Mouse (Mus musculus) c-Kit-positive CD71-positive TER-119-positive erythroid progenitor cells, embryonic 14.5 days (primary cell): ENCODE results near the gene Ces1e.
"Not testable (repeated sequence)": the region's sequence is repeated elsewhere in the genome, so short reads cannot be mapped to it uniquely, and the experiment has no call there.

Source experiments
- DNase-seq: peaks from one replicate; pipeline ENCODE4 v3.0.0-alpha.2; 2013; ENCODE audit warnings: low spot score

Gene Ces1e

DNA sequence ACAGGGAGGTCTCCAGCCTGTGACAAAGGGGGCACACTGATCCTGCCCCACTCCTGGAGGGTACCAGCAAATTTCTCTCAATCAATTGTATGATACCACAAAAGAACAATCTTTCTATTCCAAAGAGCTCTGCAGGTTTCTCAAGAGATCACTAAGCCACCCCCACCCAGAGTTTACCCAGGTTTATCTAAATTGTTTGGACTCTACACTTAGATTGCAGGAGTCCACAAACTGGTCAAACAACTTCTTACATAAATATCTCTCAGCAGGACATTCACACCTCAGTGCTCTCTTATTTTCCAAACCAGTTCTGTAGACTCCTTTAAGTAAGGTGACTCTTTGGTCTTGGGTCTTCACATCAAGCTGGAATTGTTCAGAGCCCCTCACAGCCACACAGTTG lies at the start of gene Ces1e:
Ces1e (minus strand) TSS at position 174 of the 400 bp plus-strand sequence.
- DNase-seq, result no peak

DNA sequence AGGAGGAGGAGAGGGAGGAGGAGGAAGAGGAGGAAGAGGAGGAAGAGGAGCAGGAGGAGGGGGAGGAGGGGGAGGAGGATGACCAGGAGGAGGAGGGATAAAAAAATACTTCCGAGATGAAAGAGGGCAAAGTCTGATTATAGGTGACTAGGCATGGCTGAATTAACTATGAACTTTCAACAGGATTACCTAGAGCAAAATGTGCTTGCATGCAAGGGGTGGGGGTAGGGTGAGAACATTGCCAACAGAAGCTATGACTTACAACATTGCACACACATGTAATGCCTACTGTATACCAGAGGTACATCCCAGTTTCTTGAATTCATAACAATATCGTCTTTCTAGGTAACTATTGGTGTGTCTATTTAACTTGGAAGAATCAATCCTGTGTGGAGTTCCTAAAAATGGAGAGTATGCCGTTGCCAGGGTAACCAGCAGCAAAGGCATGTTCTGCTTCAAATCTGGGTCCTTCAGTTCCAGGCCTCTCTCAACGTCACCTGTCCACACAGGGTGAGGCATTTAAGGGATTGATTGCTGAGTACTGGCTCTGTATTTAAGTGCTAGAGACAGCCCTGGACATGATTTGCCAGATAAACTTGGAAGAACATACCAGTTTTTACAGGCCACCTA lies 48.9 kb upstream of the Ces1e start:
- no peak for DNase-seq

DNA sequence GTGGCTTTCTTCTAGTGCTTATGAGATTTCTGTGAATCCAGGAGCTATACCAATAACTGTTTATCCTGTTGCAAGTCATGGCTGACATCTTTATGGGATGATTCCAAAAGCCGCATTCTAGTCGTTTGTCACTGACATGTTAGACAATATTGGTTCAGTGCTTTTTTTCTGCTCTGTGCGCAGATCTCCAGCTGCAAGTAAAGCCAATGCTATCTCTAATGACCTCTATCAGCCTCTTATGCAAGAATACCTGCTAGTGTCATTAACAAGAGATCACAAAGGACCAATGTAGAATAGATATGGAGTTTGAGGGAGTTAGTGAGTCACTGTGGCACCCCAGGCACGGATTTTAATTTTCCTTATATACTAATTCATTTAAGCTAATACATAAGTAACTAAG lies 45.2 kb upstream of the Ces1e start:
- no peak for DNase-seq

DNA sequence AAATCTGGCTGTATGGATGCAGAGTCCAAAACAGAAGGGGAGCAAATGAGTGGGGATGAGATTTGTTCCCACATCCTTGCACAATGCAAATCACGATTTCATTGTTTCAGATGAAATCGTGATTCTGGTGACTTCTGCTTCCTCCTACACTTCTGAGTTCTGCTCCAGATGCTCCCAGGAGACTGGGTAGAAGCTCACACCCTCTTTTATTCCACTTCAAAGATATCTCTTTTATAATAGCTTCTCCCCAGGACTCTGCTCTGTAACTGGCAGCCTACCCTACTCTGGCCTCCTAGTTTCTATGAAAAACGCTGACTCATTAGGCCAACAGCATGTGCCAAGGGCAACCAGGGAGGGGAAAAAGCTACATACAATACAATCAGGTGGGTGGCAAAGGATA lies 43.9 kb upstream of the Ces1e start:
- DNase-seq, result no peak

DNA sequence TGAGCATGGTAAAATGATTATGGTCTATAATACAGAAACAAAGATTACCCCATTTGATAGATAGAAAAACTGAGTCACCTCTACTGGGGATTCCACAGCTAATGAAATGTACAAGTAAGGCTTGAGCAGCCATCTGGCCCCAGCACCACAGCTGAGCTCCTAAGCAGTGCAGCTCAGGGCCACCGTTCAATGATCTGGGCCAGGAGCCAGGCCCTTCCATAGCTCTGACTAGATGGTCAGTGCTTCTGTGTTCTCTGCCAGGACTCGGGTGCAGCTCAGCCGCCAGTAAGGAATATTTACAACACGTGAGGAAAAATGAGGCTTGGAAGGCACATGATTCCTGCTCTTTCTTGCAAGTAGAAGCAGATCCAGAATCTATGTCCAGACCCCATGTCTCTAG lies 43.3 kb upstream of the Ces1e start:
- DNase-seq, result no peak

DNA sequence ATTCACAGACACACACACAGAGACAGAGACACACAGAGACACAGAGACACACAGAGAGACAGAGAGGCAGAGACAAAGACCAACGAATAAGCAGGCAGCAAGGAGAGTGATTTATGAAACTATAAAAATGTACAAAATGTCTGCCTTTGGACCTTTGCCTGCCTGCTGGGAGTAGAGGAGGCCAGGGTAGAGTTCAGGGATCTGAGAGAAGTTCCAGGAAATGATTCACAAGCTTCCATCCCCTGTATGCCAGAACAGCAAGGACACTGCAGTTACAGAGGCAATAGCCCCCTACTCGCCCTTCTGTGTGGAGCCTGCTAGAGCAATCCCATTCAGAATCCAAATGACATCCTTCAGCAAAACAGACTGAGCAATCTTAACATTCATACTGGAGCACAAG lies 32.0 kb upstream of the Ces1e start:
- DNase-seq, result no peak

DNA sequence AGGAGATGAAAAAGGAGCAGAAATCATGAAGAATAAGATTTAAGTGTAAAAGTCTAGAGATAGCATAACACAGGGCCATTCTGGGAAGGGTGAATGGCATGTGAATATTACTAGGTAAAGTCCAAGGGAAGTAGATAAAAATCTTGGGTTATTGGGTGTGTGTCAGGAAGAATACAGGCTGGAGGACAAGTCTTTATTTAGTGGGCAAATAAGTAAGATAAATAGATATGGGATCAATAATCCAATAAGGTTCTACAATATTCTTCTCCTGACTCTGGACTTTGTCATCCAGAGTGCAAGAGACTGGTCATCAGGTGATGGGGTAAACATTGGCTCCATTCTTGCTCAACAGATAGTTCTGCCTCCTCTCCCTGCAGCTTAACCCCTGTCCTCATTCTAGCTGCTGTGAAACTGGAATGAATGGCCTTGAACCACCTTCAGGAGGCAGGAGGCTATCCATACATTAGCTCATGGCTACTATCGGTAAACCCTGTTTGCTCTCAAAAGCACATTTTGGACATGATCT lies 23.0 kb upstream of the Ces1e start:
- DNase-seq, result no peak

DNA sequence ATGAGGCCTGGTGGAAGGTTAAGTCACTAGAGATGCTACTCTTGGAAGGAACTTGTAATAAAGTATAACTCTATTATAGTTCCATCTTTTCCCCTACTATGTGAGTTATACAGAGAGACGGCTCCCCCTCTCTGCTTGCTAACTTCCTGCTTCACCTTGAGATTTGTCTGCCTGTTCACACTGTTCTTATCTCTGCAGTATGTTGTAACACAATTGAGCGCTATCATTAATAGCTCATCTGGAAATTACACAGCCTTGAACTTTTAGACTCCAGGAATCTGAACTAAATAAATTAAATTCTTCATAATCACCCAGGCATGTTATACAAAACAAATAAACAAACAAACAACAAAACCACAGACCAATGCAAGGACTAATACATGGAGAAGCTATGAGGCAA lies 16.6 kb upstream of the Ces1e start:
- DNase-seq, result no peak

DNA sequence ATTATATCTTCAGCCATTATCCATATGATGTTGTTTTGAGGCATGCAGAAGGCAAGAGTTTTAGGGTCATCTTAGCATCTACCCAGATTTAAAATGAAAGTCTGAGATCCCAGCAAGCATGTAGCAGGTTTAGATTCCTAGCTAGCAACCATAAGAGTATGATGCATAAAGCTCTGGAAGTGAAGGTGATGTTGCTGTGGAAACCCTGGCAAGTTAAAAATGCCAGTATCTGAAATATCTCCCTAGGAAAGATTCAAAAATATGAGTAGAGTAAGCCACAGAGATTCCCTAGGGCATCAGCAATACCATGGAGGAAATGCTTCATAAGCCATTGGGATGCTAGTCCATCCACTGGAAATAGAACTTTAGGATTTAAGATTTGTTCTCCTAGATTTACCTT lies 10.5 kb upstream of the Ces1e start:
- DNase-seq, result no peak

DNA sequence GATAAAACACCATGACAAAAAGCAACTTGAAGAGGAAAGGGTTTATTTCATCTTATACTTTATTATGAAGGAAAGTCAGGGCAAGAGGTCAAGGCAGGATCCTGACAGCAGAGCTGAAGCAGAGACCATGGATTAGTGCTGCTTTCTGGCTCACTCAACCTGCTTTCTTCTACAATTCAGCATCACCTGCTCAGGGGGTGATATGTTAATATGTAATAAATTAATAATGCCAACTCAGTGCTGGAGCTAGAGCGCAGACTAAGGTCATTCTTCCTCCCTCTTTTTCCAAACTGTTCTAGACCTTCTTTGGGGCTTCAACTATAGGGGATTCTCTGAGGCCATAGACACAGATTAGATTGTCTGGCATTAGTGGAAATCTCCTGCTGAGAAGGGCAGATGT lies 6.3 kb upstream of the Ces1e start:
- DNase-seq, result no peak

DNA sequence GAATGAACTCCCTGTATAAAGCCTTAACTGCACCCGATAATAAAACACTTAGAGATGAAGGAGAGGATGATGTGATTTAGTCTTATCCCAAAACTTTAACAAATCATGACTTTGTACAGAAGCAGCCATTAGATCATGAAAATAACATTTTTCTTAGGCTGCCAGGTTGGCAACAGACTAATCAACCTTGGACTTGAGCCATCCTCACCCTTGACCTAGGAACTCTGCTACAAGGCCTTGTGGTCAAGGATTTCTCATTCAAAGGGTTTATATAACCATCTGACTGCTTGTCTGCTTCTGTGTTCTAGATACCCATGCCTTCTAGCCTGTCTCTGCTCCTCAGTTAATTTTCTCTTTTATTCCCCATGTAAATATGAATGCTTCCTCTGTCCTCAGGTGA lies 5.3 kb upstream of the Ces1e start:
- DNase-seq, result no peak

DNA sequence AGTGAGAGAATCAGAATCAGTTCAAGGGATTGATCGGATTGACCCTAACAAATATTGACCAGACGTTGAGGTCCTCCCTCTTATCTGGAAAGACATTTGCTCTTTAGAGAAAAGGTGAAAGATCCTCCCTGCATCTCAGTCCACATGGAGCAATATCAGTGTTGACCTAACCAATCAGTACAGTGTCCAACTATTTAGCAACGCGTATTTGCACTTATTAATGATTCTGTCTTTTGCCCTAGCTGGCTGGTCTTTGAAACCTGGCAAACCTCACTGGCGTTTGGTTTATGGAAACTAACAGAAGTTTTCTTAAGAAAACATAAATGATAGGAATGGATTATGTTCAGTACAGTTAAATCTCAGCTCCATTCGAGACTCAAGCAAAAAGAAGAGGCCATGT lies 4.6 kb upstream of the Ces1e start:
- DNase-seq, result no peak

DNA sequence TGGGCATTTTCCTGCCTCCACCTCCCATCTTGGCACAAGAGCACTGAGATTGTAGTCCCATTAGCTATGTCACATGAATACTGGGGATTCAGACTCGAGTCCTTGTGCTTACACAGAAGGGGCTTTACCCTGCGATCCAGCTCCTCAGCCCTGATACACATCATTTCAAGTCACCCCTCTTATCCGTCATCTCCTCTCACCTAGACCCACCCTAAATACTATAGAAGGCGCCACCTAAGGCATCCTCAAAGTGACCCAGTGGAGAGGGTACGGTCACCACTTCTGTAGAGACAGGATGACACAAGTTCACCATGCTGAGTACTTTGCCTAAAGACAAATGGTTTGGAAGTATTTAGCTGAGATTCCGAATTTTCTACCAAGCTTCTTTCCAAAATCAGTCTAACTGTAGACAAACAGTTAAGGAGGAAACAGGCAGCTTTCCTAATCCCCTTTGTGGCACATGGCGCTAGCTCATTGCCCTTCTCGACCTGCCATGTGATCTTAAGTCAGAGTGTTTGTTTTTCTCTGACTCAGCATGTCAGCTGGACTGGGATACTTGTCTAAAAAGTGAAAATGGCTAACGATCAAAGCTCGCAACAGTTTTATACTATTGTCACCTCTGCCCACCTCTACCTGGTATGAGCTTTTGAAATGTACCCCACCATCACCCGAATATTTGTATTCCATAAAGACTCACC lies 597 bp downstream of the Ces1e start:
- no peak for DNase-seq

DNA sequence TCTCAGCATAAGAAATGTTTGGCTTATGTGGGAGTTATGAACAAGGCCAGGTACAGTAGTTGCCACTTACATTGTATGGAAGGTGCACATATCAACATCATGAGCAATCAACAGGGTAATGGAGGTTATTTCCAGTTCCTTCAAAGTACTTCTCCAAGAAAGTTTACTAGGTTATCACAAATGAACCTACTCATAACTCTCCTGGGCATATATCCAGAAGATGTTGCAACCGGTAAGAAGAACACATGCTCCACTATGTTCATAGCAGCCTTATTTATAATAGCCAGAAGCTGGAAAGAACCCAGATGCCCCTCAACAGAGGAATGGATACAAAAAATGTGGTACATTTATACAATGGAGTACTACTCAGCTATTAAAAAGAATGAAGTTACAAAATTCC lies 2.9 kb downstream of the Ces1e start:
- DNase-seq, result not testable (repeated sequence)

DNA sequence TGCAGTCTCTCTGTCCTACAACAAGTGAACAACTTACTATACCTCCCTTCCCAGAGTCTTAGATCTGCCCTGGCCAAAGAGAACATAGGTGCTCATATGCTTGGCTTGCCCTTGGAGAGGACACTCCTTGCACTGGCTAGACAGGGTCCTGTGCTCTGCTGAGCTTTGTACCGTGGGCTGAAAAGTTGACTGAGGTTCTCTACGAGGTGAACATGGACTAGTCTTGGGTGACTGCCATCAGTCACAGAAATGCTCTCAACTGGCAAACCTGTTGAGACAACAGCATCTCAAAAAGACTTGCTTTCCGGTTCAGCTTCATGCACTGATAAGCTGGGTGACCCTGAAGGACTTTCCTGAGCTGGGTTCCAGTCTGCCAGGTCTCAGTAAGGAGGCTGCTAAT lies 7.5 kb downstream of the Ces1e start:
- DNase-seq, result no peak

DNA sequence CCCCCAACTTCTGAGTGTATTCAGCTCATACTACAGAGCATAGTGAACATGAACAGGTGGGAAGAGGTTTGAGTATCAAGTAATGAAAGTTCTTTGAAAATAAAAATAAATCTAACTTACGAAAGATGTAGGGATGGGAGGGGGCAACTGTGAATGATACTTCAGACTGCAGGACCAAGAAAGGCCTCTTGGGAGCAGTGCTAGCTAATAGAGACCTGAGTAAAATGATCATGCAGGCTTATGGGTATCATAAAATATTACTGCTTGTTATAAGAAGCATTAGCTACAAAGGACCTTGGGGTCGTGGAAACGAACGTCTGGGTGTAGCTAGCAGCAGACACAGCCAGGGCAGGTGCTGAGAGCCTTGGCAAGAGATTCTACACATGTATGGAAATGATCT lies 11.6 kb downstream of the Ces1e start:
- no peak for DNase-seq

DNA sequence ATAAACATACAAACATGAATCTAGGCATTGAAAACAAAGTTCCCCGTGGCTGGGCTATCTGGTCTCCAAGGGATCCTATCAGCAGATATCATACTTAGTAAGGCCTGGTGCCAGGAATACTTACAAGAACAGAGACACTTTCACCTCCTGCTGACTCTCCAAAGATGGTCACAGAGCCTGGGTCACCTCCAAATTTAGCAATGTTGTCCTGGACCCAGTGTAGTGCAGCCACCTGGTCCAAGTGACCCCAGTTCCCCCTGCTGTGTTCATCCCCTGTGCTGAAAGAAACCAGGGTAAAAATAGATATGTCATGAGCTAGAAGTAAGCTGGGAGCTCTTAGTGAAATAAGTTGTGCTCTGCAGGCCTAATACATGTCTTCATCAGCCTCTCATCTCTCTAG lies 12.0 kb downstream of the Ces1e start:
- DNase-seq, result no peak

DNA sequence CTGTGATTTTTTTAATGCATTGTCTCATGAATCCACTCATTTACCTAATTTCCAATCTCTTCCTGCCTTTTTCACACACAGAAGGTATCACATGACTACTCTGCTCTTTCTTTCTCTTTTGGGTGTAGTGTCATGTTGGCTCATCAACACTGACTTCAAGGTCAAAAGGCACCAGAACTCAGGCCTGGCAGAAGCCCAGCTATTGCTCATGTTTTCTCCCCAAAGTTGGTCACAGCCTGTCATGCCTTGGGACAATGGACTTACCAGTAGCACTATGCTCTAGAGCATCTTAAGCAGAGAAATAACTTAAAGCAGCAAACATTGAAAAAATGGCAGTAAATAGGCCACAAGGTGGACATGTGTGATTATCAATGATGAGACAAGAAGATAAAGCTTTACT lies 18.3 kb downstream of the Ces1e start:
- DNase-seq, result no peak

DNA sequence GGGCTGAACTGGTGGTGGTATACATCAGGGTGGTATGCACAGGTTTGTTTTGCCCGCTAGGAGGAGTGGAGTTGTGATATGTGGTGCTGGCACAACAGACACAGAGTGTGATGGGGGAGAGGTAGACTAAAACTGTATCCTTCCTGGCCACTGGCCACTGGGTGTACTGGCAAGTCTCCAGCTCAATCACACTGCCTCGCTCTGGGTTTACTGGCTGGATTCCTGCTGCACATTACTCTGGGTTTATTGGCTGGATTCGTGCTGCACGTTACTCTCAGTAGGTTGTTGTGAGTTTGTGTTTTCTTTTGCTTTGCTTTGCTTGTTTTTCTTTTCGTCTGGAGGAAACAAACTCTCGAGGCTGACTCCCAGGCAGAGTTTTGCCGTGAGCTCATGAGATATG lies 30.3 kb downstream of the Ces1e start:
- DNase-seq, result not testable (repeated sequence)

DNA sequence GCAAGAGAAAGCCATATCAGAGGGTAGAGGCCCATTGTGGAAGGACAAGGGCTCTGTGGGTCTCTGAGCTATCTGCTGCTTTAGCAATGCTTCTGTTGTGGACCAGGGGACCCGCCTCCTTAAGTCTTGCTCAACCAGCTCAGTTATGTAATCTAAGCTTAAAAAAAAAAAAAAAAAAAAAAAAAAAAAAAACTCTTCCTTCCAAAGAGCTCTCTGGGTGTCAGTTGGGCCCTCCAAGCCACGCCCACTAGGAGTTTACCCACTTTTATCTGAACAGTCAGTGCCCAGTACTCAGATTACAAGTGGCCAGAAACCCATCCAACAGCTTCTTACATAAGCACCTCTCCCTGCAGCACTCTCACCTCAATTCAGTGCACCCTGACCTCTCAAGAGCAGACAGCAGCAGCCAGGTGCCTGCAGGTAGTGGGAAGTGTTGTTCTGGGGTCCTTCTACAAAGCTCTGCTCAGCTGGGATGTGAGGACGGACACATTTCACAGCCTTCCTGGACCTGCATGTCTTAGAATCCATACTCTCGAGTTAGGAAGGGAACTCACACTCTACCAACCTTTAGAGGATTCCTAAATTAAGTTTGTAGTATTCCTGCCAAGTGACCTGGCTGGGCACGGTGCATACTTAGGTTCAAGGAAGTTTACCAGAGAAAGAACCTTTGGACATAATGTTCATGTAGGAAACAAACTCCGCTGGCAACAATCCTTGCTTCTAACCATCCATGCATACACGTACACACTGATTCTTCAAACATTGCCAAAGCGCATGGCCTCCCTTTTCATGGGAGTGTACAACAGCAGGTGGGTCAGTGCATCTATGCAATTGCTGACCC lies 31.5 kb downstream of the Ces1e start, which contains the start of gene Ces1d:
Ces1d (minus strand) TSS at position 154 of the 841 bp plus-strand sequence.
- no peak for DNase-seq

DNA sequence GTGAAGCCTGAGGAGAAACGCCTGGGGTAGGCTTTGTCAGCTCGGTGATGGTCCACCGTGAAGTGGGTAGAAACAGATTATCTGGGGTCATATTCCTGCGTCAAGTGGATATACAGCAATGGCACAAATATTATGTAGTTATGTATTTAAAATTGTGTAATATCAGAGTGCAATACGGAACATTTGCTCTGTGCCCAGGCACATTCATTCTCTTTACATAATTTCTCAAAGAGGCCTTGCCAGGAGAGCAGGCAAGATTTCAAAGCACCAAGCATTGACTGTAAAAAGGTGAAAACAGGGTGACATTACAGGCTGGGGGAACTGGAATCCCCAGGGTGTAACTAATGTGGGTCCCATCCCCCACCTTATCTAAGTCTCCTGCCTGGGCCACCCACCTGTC lies 33.0 kb downstream of the Ces1e start:
- DNase-seq, result no peak

DNA sequence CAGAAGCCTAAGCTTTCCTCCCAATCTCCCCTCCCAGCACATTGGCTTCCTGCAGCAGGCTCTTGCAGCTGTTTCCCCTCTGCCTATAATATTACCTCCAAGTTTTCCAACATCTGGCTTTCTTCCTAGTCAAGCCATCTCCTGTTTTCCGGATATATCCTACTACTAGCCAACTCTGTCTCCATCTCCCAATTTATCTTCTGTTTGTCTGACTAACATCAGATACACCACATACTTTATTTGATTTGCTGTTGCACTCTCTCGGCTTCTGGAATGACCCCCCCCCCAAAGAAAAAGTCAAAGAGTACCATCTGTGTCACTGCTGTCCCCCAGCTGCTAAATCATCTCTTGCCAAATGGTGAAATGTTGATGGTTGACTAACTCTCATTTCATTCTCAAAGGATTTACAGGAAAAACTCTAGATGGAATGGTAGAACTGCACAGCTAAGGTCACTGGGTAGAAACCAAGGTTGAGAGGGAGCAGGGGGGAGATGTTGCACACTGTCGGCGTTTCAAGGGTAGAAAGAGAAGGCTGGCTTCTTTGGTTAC lies 48.8 kb downstream of the Ces1e start:
- DNase-seq, result no peak

DNA sequence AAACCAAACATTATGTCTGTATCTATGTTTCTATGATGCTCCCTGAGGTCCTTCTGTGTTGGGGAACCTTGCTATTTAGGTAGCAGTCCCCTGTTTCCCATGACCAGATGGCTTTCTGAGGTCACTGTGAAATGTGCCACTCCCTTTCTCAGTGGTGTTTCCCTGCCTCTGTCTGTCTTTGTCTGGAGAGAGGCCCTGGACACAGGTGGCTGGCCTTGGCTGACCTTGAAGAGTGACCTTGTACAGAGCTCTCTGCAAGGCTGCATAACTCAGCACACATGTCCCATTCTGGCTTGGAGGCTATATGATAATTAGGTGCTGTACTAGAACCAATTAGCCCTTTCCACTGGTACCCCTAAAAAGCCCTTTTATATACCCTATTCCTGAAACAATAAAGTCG lies 52.8 kb downstream of the Ces1e start:
- DNase-seq, result no peak
